Mouse (Mus musculus) forebrain, embryonic 16.5 days (tissue): ENCODE results near the gene Slco2b1. TPM values are rescaled to one million over a fixed set of nuclear protein-coding genes. Genes with fewer than 3 reads are reported as not detected.
"Not testable (repeated sequence)": the region's sequence is repeated elsewhere in the genome, so short reads cannot be mapped to it uniquely, and the experiment has no call there.

Experiments
- ATAC-seq: fragments of 200-750 bp; cut with Nextera tagmentation; 2 replicates; pipeline ENCODE4 v1.8.0; 2017; ENCODE audit warnings: mild to moderate bottlenecking, moderate library complexity
- H3K27ac ChIP-seq: fragments of 300-500 bp; sonication (generic); 2 replicates; pipeline ENCODE4 v1.5.1; 2014; ENCODE audit warnings: low read length, control low read depth
- H3K27me3 ChIP-seq: fragments of 300-500 bp; sonication (generic); replicated peaks from 2 replicates; pipeline ENCODE4 v1.6.1; 2014; ENCODE audit warnings: low read length; ENCODE audit not compliant: control insufficient read depth, insufficient read depth
- H3K36me3 ChIP-seq: fragments of 300-500 bp; sonication (generic); 2 replicates; pipeline ENCODE4 v1.6.1; 2014; ENCODE audit not compliant: control insufficient read depth, insufficient read depth
- H3K4me1 ChIP-seq: fragments of 300-500 bp; sonication (generic); replicated peaks from 2 replicates; pipeline ENCODE4 v1.6.1; 2014; ENCODE audit warnings: low read length; ENCODE audit not compliant: control insufficient read depth, insufficient read depth
- H3K4me2 ChIP-seq: fragments of 300-500 bp; sonication (generic); 2 replicates; pipeline ENCODE4 v1.6.1; 2014; ENCODE audit warnings: mild to moderate bottlenecking, low read length, control low read depth
- H3K4me3 ChIP-seq: fragments of 300-500 bp; sonication (generic); replicated peaks from 2 replicates; pipeline ENCODE4 v1.5.1; 2014; ENCODE audit warnings: mild to moderate bottlenecking, low read length, control low read depth
- H3K9ac ChIP-seq: fragments of 300-500 bp; sonication (generic); replicated peaks from 2 replicates; pipeline ENCODE4 v1.6.1; 2014; ENCODE audit warnings: low read depth, low read length, control low read depth
- H3K9me3 ChIP-seq: fragments of 300-500 bp; sonication (generic); 2 replicates; pipeline ENCODE4 v1.6.1; 2016; ENCODE audit warnings: low read length; ENCODE audit not compliant: control insufficient read depth
- WGBS: fragments of 180-500 bp; shearing (Covaris S2); extraction: QIAGEN DNeasy Blood & Tissue Kit; methylation state at CpG from one replicate; pipeline ENCODE4 v1.1.7; 2014; 5-methylcytosine and 5-hydroxymethylcytosine counted together
- polyA plus RNA-seq: library from polyadenylated mRNA; unstranded; fragments of >200 nt; fragmentation: Nextera tagmentation; extraction: Ambion mirVana; gene quantifications from 2 replicates; pipeline ENCODE4 v1.2.1, GENCODE M21; 2015

Slco2b1 gene
- 5.0 and 6.4 TPM in 2 replicates for polyA plus RNA-seq

- H3K36me3 ChIP-seq: no peaks in the 10 kb centered on the region
- no peak within 1 kb of the TSS for H3K27ac ChIP-seq
- no peak within 1 kb of the TSS for H3K9ac ChIP-seq
- WGBS: 83% methylated on average over 8 of the region's 8 CpGs
- no peaks in the 10 kb centered on the region for H3K9me3 ChIP-seq
- ATAC-seq: no peak
- no peak within 1 kb of the TSS for H3K4me2 ChIP-seq
- H3K27me3 ChIP-seq: no peaks in the 10 kb centered on the region
- H3K4me1 ChIP-seq: peaks cover 4% of the 10 kb centered on the region; the same call in 1 of the 2 replicates
- H3K4me3 ChIP-seq: no peak within 1 kb of the TSS
These were observed at the start of gene Slco2b1 for GRCm38 (mm10) chr7:99711166-99711565. Gene Slco2b1 (minus strand): TSS chr7:99711340.

DNA sequence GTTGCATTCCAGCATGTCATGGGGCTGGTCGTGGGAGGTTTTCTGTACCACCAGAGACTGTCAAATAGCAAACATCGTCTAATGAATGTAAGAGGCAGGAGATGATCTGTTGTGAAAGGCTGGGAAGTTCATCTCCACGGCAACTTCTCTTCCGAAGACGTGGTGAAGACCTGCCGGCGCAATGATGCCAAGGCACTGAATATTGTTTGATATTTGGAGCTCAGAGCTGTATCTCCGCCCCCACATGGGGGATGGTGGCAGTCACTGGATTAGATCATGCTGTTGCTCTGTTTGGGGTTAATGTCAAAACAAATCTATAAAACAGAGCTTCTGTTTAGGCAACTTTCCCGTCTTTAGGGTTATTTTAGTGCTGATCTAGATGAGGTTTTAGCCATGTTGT lies 28.1 kb upstream of the Slco2b1 start:
- H3K36me3 ChIP-seq: no peaks in the 10 kb centered on the region
- no peaks in the 10 kb centered on the region for H3K9me3 ChIP-seq
- H3K4me2 ChIP-seq: no peak overlapping the region
- H3K4me1 ChIP-seq: no peaks in the 10 kb centered on the region
- H3K27me3 ChIP-seq: no peaks in the 10 kb centered on the region
- WGBS: 36% methylated on average over 9 of the region's 9 CpGs
- no peak overlapping the region for H3K27ac ChIP-seq
- no peak overlapping the region for H3K9ac ChIP-seq
- ATAC-seq: no peak
- no peak overlapping the region for H3K4me3 ChIP-seq

- H3K27me3 ChIP-seq, H3K27ac ChIP-seq: not testable (repeated sequence)
- WGBS: 97% methylated on average over 9 of the region's 9 CpGs
These were observed 24.4 kb upstream of the Slco2b1 start for GRCm38 (mm10) chr7:99735491-99735890.

GRCm38 (mm10) chr7:99734612-99735011 lies 23.5 kb upstream of the Slco2b1 start:
- no peak for ATAC-seq
- WGBS: 89% methylated on average over 2 of the region's 2 CpGs

More at GRCm38 (mm10) chr7:99735491-99735890, 24.4 kb upstream of the Slco2b1 start:
- H3K4me3 ChIP-seq, H3K36me3 ChIP-seq, H3K4me1 ChIP-seq, ATAC-seq, H3K4me2 ChIP-seq, H3K9me3 ChIP-seq, H3K9ac ChIP-seq: not testable (repeated sequence)

DNA sequence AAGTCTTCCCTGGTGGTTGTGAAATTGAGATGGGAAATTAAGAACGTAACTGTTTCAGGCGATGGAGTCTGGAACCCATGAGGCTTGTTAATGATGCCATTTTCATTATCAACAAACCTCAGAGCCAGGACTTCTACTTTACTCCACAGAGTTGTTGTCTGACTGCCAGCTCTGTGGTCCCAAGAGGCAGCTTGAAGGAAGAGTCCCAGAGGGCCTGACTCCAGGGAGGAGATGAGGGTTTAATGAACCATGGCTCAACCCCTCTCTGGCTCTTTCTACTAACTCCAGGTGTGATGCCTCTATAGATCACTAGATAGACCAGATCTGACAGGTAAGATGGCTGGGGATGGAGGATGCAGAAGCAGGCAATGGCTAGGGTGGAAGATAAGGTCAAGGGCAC lies 18.8 kb upstream of the Slco2b1 start, which contains the start of gene Olfr520:
Gene Olfr520, plus strand, starts transcription at position 301 of the 400 bp plus-strand sequence.
- Histone ChIP-seq H3K27me3 (no peaks in the 10 kb centered on the region), H3K27ac (no peak within 1 kb of the TSS), H3K36me3 (no peaks in the 10 kb centered on the region), H3K4me3 (no peak within 1 kb of the TSS), H3K4me2 (no peak within 1 kb of the TSS), H3K9me3 (no peaks in the 10 kb centered on the region; the same call in 1 of the 2 replicates), H3K4me1 (no peaks in the 10 kb centered on the region), H3K9ac (no peak within 1 kb of the TSS)
- ATAC-seq: no peak
- WGBS: 99% methylated on average over 2 of the region's 2 CpGs

More at GRCm38 (mm10) chr7:99734612-99735011, 23.5 kb upstream of the Slco2b1 start:
- no peak overlapping the region for H3K4me3 ChIP-seq
- H3K4me1 ChIP-seq: no peaks in the 10 kb centered on the region
- no peak overlapping the region for H3K27ac ChIP-seq
- no peaks in the 10 kb centered on the region for H3K27me3 ChIP-seq
- no peak overlapping the region for H3K9ac ChIP-seq
- no peaks in the 10 kb centered on the region for H3K36me3 ChIP-seq
- H3K4me2 ChIP-seq: no peak overlapping the region
- H3K9me3 ChIP-seq: no peaks in the 10 kb centered on the region

- no peak for ATAC-seq
- no peak overlapping the region for H3K4me3 ChIP-seq
- H3K36me3 ChIP-seq: no peaks in the 10 kb centered on the region
- H3K9me3 ChIP-seq: no peaks in the 10 kb centered on the region
- no peak overlapping the region for H3K27ac ChIP-seq
- H3K4me2 ChIP-seq: no peak overlapping the region
- WGBS: 86% methylated on average over 2 of the region's 2 CpGs
- H3K27me3 ChIP-seq: no peaks in the 10 kb centered on the region
- no peak overlapping the region for H3K9ac ChIP-seq
- no peaks in the 10 kb centered on the region for H3K4me1 ChIP-seq
These were observed 5.4 kb upstream of the Slco2b1 start for GRCm38 (mm10) chr7:99716536-99716935.

DNA sequence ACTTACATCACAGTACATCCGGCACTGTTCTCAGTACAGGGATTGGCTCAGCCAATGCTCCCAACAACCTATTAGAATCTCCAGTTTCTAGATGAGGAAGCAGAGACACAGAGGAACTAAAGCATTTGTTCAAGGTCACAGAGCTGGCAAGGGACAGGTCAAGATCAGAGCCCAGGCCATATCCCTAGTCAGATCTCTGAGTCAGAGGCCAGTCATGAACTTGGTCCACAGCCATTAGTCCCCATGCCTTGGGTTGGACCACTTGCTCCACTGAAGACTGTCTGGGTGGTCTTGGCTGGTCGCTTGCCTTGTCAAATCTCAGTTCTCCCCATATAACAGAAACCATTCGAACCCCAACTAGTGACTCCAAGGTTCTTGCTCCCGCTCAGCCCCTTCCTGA lies 1.3 kb upstream of the Slco2b1 start:
- H3K4me3 ChIP-seq: no peak overlapping the region
- no peak overlapping the region for H3K9ac ChIP-seq
- no peak overlapping the region for H3K4me2 ChIP-seq
- peaks cover 4% of the 10 kb centered on the region; the same call in 1 of the 2 replicates for H3K4me1 ChIP-seq
- H3K36me3 ChIP-seq: no peaks in the 10 kb centered on the region
- WGBS: 84% methylated on average over 4 of the region's 4 CpGs
- H3K27me3 ChIP-seq: no peaks in the 10 kb centered on the region
- no peak overlapping the region for H3K27ac ChIP-seq
- ATAC-seq: no peak
- no peaks in the 10 kb centered on the region for H3K9me3 ChIP-seq

GRCm38 (mm10) chr7:99710476-99710875 lies 664 bp downstream of the Slco2b1 start:
- no peak for ATAC-seq
- no peak overlapping the region for H3K27ac ChIP-seq
- H3K9ac ChIP-seq: no peak overlapping the region
- H3K9me3 ChIP-seq: no peaks in the 10 kb centered on the region
- no peaks in the 10 kb centered on the region for H3K36me3 ChIP-seq
- WGBS: 27% methylated on average over 1 of the region's 1 CpGs
- H3K4me1 ChIP-seq: peaks cover 4% of the 10 kb centered on the region; the same call in 1 of the 2 replicates
- H3K4me2 ChIP-seq: no peak overlapping the region
- no peaks in the 10 kb centered on the region for H3K27me3 ChIP-seq
- no peak overlapping the region for H3K4me3 ChIP-seq

- H3K36me3 ChIP-seq: no peaks in the 10 kb centered on the region
- ATAC-seq: no peak
- H3K4me1 ChIP-seq: peaks cover 4% of the 10 kb centered on the region; the same call in 1 of the 2 replicates
- whole genome bisulfite sequencing: 79% methylated on average over 7 of the region's 7 CpGs
- no peaks in the 10 kb centered on the region for H3K9me3 ChIP-seq
- H3K4me3 ChIP-seq: no peak overlapping the region
- H3K27me3 ChIP-seq: no peaks in the 10 kb centered on the region
- H3K4me2 ChIP-seq: no peak overlapping the region
- H3K27ac ChIP-seq: no peak overlapping the region
- no peak overlapping the region for H3K9ac ChIP-seq
These were observed 1.1 kb downstream of the Slco2b1 start for GRCm38 (mm10) chr7:99709992-99710391.

DNA sequence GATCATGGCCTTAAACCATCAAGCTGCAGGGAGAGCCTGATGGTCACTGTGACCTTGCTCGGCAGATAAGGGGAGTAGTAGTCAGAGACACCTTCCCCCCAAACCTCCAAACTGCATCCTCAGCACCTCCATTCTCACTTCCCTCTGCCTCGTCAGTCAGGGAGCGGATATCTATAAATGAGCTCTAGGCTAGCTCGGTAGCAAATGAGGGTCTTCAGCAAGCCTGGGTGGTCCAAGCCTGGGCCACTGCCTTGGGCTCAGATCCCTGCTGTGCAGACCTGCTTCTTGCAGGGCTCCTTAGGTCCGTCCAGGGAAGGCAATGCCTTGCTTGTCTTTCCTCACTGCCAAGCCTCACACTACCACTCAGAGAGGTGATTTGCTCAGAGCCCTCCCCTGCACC lies 2.4 kb downstream of the Slco2b1 start:
- H3K27me3 ChIP-seq: no peaks in the 10 kb centered on the region
- H3K9me3 ChIP-seq: no peaks in the 10 kb centered on the region
- H3K9ac ChIP-seq: no peak overlapping the region
- H3K27ac ChIP-seq: no peak overlapping the region
- H3K4me2 ChIP-seq: no peak overlapping the region
- no peak overlapping the region for H3K4me3 ChIP-seq
- no peak for ATAC-seq
- 68% methylated on average over 5 of the region's 5 CpGs for WGBS
- H3K36me3 ChIP-seq: no peaks in the 10 kb centered on the region
- peaks cover 4% of the 10 kb centered on the region; the same call in 1 of the 2 replicates for H3K4me1 ChIP-seq
